Mouse (Mus musculus) MEL-GATA-1-ER (cell line): ENCODE measurements around the gene Gstm3.
A peak's percentile ranks its signal among the peaks of the same experiment; 100 is the strongest.
"Not testable (repeated sequence)": the region's sequence is repeated elsewhere in the genome, so short reads cannot be mapped to it uniquely, and the experiment has no call there.

Experiments
- DNase-seq: peaks from one replicate; pipeline ENCODE4 v3.0.0-alpha.2; 2012; ENCODE audit warnings: low read depth; ENCODE audit errors: extremely low read depth

The Gstm3 gene

DNA sequence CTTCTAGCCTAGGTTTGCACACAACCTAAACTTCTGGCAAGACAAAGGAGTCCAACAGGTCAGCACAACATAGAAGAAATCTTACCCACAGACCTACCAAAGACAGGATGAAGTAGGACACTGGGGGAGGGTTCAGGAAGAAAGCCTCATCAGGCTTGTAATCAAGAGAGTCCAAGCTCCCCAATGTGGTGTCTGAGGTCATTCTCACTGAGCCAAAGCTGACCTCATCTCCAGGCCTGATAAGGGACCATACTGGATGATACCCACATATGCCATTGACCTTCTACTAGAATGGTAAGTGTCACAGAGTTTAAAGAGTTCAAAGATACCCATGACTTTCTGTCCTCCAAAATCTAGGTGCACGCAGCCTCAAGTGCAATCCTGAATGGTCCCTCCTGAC is 5.2 kb upstream of the Gstm3 start:
- no peak for DNase-seq

- DNase-seq, result no peak
Observed at GRCm38 (mm10) chr3:107972070-107972469, 3.0 kb upstream of the Gstm3 start.

- not testable (repeated sequence) for DNase-seq
Observed at GRCm38 (mm10) chr3:107971101-107971500, 2.0 kb upstream of the Gstm3 start.

GRCm38 (mm10) chr3:107966631-107967030 is 2.5 kb downstream of the Gstm3 start:
- no peak for DNase-seq

DNA sequence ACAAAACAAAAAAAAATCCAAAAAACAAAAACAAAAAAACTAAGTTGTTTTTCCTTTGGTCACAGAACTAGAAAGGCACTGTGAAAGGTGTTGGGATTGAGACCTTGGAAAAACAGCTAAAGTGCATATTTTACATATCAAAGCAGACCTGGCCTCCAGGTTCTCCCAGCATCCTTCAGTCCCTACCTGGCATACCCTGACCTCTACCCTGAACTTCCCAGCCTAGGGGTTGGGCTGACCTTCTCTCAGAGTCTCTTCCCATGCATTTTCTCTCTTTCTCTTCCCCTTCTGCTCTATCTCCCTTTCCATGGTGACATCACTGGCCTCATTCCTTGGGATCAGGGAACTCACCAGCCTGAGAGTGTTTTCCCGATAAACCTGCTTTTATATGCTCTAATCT is 3.5 kb downstream of the Gstm3 start:
- no peak for DNase-seq

DNA sequence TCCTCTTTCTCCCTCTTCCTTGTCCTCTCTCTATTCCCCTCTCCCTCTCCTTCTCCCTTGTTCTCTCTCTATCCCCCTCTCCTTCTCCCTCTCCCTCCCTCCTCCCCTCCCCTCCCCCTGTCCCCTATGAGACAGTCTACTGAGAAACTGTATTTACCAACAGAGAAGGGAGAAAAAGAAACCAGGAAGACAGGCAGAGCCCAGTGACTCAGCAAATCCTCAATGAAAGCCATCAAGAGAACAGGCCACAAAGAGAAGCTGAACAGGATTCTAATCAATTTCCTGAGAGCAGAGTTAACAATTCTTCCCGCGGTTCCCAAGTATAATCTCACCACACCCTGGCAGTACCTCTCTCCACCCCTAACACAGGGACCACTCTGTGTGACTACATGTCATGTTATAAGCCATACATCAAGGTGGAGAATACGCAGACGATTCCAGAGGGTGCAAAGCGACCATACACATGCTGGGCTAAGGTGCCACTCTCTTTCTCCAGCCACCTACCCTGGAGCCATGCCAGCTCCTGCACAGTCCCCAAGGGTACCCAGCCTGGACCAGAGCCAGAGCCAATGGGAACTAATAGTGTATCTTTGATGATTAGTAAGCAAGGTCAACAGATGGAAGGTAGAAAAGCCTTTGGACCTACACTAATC is 4.3 kb downstream of the Gstm3 start:
- peak; percentile 79 for DNase-seq

DNA sequence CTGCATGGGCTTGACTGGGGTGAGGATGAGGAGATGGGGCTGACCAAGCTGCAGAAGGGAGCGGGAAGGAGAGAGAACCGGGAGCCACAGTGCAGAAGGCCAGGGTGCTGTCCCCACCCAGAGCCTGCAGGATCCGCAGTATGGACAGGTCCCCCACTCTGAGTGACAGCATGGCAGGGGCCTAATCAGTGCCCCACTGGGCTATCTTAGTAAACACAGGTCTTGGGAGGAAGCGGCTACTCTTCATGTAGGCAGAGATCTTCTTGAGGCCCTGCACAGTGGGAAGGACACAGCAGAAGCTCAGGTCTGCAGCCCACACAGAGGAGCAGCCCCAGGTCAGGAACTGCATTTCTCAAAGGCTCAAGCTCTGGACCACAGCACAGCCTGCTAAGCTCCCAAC is 5.1 kb downstream of the Gstm3 start:
- peak; percentile 39 for DNase-seq

DNA sequence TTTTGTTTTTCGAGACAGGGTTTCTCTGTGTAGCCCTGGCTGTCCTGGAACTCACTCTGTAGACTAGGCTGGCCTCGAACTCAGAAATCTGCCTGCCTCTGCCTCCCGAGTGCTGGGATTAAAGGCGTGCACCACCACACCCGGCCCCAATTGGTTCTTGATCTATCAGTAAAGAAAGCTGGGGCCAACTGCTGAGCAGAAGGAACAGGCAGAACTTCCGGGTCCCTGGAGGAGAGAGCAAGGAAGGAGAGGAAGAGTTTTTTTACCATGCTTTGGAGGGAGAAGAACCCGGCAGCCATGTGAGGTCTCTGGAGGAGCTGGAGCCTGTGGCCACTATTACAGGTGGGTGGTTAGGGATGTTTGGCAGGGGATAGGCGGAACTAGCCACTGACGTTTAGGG is 13.8 kb downstream of the Gstm3 start:
- not testable (repeated sequence) for DNase-seq

GRCm38 (mm10) chr3:107953906-107954305 is 15.2 kb downstream of the Gstm3 start:
- no peak for DNase-seq

DNA sequence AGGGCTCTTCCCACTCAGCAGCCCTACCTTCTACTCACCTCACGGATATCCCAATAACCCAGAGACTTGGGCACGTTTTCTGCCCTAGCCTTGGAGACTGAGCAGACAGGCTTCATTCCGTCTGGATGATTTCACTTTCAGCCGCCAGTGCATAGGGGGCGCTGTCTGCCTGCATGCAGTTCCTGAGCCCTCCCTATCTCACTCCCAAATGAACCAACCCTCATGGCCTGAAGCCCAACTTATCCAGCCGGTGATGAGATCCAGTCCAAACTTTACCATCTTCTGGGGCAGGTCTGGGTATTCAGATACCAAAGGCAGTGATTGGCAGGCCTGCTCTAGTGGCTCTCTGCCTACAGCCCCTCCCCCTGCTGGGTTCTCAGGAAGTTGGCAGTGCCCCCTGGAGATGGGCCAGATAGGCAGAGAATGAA is 15.7 kb downstream of the Gstm3 start:
- DNase-seq, result peak; percentile 59

DNA sequence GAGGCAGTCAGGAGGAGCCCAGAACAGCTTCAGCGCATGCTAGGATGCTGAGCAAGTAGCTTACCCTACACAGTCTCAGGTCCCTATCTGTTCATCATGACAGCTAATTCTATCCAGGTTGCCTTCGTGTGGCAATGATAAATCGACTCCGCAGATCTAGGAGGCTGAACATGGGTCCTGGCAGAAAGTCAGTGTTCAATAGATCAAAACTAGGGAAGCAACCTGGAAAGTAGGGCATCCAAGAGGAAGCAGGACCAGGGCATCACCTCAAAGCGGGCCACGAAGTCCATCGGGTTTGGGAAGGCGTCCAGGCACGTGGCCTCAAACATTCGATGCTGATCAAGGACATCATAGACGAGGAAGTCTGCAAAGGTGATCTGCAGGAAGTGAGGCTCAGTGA is 18.6 kb downstream of the Gstm3 start:
- no peak for DNase-seq

DNA sequence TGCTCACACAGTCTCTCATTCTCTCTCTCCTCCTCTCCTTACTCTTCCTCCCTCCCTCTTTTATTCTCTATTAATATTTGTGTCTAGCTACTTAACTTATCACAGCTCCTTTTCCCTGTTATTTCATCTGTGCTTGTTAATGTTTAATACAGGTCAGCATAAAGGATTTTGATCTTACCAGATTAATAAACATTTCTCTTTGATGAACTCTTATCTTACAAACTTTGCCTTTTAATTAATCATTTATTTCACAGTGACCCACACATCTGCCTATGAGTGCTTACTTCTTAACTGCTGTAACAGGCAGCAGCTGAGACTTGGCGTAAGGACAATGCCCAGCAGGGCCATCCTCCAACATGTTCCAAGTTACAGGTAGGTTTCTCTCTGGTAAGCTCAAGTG is 19.6 kb downstream of the Gstm3 start:
- not testable (repeated sequence) for DNase-seq

DNA sequence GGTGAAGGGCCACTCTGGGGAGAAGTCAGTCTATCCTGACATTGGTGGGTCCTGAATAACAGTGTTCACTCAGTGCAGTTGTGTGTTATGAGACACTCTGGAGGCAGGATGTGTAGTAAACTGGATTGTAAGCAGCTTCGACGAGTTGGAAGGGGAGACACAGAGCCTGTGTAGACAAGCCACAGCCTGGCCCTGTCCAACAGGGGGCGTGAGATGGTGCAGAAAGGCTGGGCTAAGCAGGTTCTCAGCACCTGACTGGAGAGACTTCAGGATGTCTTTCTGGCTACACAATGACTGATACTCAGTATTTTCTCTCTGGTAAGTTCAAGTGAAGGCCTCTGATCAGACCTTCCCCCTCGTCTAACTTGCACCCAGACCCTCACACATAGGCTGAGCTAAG is 23.4 kb downstream of the Gstm3 start:
- no peak for DNase-seq

DNA sequence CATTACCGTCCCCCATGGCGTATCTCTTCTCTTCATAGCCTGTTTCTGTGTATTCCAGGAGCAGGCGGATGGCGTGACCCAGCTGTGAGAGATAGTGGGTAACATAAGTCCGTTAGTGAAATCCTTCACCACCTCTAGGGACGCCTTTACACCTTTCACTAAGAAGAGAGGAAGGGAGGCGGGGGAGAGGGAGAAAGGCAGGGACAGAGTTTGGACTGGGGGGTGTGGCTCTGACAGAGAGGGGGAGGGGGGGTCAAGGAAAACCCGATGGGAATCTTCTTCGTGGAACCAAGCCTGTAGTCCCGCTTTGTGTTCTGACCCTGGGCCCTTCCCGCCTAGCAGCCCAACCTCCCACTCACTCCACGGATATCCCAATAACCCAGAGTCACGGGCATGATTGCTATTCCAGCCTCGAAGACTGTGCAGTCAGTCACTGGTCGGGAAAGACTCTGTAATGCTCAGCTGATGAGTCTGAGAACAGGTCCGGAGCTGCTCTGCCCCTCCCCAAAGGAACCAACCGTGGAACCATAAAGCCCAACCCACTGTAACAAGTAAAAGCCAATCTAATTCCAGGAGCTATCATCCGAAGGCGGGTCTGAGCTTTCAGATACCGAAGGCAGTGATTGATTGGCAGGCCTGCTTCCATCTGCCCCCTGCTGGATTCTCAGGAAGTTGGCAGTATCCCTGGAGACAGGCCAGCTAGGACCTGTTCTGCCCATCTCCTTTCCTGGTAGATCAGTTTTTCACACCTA is 25.7 kb downstream of the Gstm3 start, which contains the start of gene Gstm6:
Gstm6 (minus strand) TSS at position 511 of the 752 bp plus-strand sequence.
- no peak for DNase-seq

DNA sequence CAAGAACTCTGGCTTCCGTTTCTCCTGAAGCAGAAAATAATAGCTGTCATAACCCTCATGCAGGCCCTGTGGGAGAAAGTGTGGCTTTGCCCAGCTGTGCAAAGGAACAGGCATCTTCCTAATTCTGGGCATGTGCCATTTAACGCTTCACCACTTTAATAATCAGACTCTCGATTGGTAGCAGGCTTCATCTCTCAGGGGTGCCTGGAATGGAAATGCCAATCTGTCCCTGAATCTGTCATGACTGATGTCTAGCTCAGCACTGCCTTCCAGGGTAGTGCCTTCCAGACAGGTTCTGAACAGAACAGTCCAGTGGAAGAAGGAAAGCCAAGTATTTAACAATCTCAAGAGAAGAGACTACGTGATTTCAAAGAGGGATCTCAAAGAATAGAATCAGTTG is 27.8 kb downstream of the Gstm3 start:
- DNase-seq, result no peak

- DNase-seq, result no peak
Observed at GRCm38 (mm10) chr3:107940524-107940923, 28.6 kb downstream of the Gstm3 start.

- peak; percentile 52 for DNase-seq
Observed at GRCm38 (mm10) chr3:107939830-107940229, 29.3 kb downstream of the Gstm3 start.

GRCm38 (mm10) chr3:107939403-107939802 is 29.7 kb downstream of the Gstm3 start:
- DNase-seq, result peak; percentile 59

DNA sequence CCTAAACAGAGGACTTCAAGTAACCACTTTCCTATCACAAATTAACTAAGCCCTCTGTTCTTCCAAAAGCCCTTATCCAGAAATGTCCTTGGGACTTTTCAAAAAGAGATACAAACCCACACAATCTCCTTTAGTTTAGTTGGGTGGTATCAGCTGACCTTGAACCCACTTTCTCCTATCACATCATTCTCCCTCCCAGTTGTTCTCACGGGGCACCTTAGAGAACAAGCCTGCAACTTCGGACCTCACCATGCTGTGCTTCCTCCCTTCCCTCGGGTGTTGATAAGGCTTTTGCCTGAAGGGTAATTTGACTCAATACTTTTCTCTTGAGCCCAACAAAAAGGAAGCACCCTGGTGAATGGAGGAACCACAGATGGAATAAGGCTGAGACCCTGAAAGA is 33.2 kb downstream of the Gstm3 start:
- no peak for DNase-seq

GRCm38 (mm10) chr3:107935268-107935667 is 33.8 kb downstream of the Gstm3 start:
- no peak for DNase-seq

DNA sequence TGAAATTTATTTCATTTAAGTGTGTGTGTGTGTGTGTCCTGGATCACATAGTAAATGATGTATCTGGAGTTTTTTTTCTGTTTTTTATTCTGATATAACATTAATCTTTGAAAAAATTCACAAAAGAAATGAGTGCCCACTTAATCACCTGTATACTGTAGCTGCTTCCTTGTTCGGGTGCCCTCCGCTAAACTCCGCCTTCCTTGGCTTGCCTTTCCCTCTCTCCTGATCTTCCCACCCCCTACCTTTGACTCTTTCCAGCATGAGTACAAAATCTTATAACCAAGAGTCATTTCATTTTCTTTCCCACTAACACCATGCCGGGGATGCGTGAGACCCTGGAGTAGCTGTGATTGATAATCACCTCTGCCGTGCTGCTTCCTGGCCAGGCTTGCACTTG is 37.0 kb downstream of the Gstm3 start:
- DNase-seq, result no peak

- DNase-seq, result peak; percentile 97
Observed at GRCm38 (mm10) chr3:107931670-107932069, 37.4 kb downstream of the Gstm3 start, which contains the start of gene Gstm7. Gene Gstm7 (minus strand): TSS chr3:107931817.

- DNase-seq, result no peak
Observed at GRCm38 (mm10) chr3:107931134-107931533, 37.9 kb downstream of the Gstm3 start.
